Mouse (Mus musculus) brain, embryonic 14.5 days (tissue): Measurements from ENCODE around the gene Tsc22d1. TPM values are rescaled to one million over a fixed set of nuclear protein-coding genes. Genes with fewer than 3 reads are reported as not detected.
A peak's percentile ranks its signal among the peaks of the same experiment; 100 is the strongest.

ENCODE experiments used
- DNase-seq: peaks from one replicate; pipeline ENCODE4 v3.0.0-alpha.2; 2011; ENCODE audit warnings: low read depth
- CTCF ChIP-seq: fragments of 200-500 bp; IDR thresholded peaks from 2 replicates; pipeline ENCODE4 v1.5.1; 2012; ENCODE audit warnings: inconsistent platforms, mild to moderate bottlenecking, moderate library complexity, borderline replicate concordance; ENCODE audit not compliant: insufficient read depth, insufficient read length; ENCODE audit errors: extremely low read depth
- POLR2A ChIP-seq: fragments of 200-500 bp; IDR thresholded peaks from 2 replicates; pipeline ENCODE4 v1.6.1; 2012; ENCODE audit warnings: mild to moderate bottlenecking, inconsistent platforms, borderline replicate concordance; ENCODE audit not compliant: poor library complexity, insufficient read depth, insufficient read length, severe bottlenecking; ENCODE audit errors: extremely low read depth
- polyA plus RNA-seq: library from polyadenylated mRNA; depleted of rRNA; stranded (reverse); fragments of >200 nt; gene quantifications from 2 replicates; pipeline ENCODE4 v1.2.3, GENCODE M21; 2012

The Tsc22d1 gene
- polyA plus RNA-seq, 1 experiment = 563 TPM

- DNase-seq = no peak
- TF ChIP-seq POLR2A (no peak), CTCF (no peak)
Measured at GRCm38 (mm10) chr14:76507357-76507756, 92.6 kb downstream of the Tsc22d1 start.

GRCm38 (mm10) chr14:76507804-76508500 lies 93.2 kb downstream of the Tsc22d1 start:
- TF ChIP-seq CTCF = no peak
- TF ChIP-seq POLR2A = no peak
- DNase-seq = peak; percentile 18

GRCm38 (mm10) chr14:76508701-76509100 lies 93.9 kb downstream of the Tsc22d1 start:
- TF ChIP-seq POLR2A = no peak
- no peak for DNase-seq

GRCm38 (mm10) chr14:76511971-76512370 lies 97.2 kb downstream of the Tsc22d1 start:
- TF ChIP-seq POLR2A (no peak), CTCF (no peak)
- no peak for DNase-seq

GRCm38 (mm10) chr14:76513395-76514049 lies 98.8 kb downstream of the Tsc22d1 start:
- TF ChIP-seq CTCF (no peak), POLR2A (no peak)
- peak; percentile 75 for DNase-seq

GRCm38 (mm10) chr14:76514050-76514585 lies 99.4 kb downstream of the Tsc22d1 start:
- no peak for DNase-seq
- TF ChIP-seq CTCF (no peak), POLR2A (no peak)

- TF ChIP-seq CTCF (no peak), POLR2A (no peak)
- no peak for DNase-seq
Measured at GRCm38 (mm10) chr14:76515620-76516019, 100.9 kb downstream of the Tsc22d1 start.

- TF ChIP-seq POLR2A = no peak
- TF ChIP-seq CTCF = no peak
- DNase-seq = no peak
Measured at GRCm38 (mm10) chr14:76518217-76518616, 103.5 kb downstream of the Tsc22d1 start.

GRCm38 (mm10) chr14:76520606-76521005 lies 105.8 kb downstream of the Tsc22d1 start:
- no peak for DNase-seq
- TF ChIP-seq POLR2A (no peak), CTCF (no peak)

GRCm38 (mm10) chr14:76521308-76521707 lies 106.5 kb downstream of the Tsc22d1 start:
- no peak for DNase-seq
- TF ChIP-seq CTCF (no peak), POLR2A (no peak)

- no peak for DNase-seq
- no peak for TF ChIP-seq CTCF
- no peak for TF ChIP-seq POLR2A
Measured at GRCm38 (mm10) chr14:76523344-76523743, 108.6 kb downstream of the Tsc22d1 start.

- TF ChIP-seq POLR2A = no peak
- no peak for TF ChIP-seq CTCF
- no peak for DNase-seq
Measured at GRCm38 (mm10) chr14:76526467-76526866, 111.7 kb downstream of the Tsc22d1 start.

GRCm38 (mm10) chr14:76527030-76527719 lies 112.4 kb downstream of the Tsc22d1 start:
- TF ChIP-seq POLR2A (no peak), CTCF (no peak)
- no peak for DNase-seq
